In the genomic region with DNA sequence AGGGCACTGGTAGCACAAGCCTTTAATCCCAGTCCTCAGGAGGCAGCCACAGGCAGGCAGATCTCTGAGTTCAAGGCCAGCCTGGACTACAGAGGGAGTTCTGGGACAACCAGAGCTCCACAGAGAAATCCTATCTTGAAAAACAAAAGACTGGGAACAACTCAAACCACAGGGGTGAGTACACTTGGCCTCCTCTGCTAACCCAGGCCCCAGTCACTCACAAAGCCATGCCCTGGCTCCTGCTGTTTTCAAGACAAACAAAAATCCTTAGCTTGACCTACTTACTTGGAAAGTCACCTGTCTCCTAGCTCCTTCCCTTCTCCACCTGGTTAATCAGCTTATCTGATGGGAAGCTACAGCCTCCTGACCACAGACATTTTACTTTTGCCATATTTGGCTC, we compare ENCODE assay signal across 27 mouse cellular contexts. TPM values are rescaled to one million over a fixed set of nuclear protein-coding genes. Genes with fewer than 3 reads are reported as not detected.
DNase-seq lines count a peak whose midpoint lies in the region; ATAC-seq and TF ChIP-seq lines count a peak whose summit lies in the region.
"Had no signal": no experiment of that assay in that cellular context is flagged by ENCODE, and none has a peak within 500 bp of the region (broad histone marks: within the 10 kb centered on the region; RNA-seq: fewer than 3 reads in every experiment).

No protein-coding gene starts in this region.

- no peak overlapping the region for H3K4me2 ChIP-seq in liver, embryonic 11.5 days
- H3K4me2 ChIP-seq in liver, postnatal 0 days (ENCODE audit: low read depth, low read length) = no peak overlapping the region
- no peak overlapping the region for H3K4me2 ChIP-seq in kidney, embryonic 15.5 days
- H3K4me2 ChIP-seq: embryonic facial prominence, embryonic 13.5 days; forebrain, embryonic 12.5 days; forebrain, embryonic 15.5 days; heart, embryonic 13.5 days; hindbrain, embryonic 12.5 days; hindbrain, embryonic 15.5 days had no signal

- H3K9ac ChIP-seq in liver, embryonic 11.5 days (ENCODE audit: low read depth, low read length) = no peak overlapping the region
- no peak overlapping the region for H3K9ac ChIP-seq in liver, postnatal 0 days (replicated peaks)
- no peak overlapping the region for H3K9ac ChIP-seq in kidney, embryonic 15.5 days
- H3K9ac ChIP-seq: embryonic facial prominence, embryonic 13.5 days; forebrain, embryonic 12.5 days; forebrain, embryonic 15.5 days; heart, embryonic 13.5 days; hindbrain, embryonic 12.5 days; hindbrain, embryonic 15.5 days had no signal

- no peak for TF ChIP-seq CTCF in liver, postnatal 0 days (IDR thresholded peaks at IDR 0.05; ENCODE audit: low read depth)

- 0 out of 2 replicates have a peak overlapping the region, but pooled peaks have one; percentile 7 for H3K27ac ChIP-seq in liver, embryonic 11.5 days (ENCODE audit: low read depth, low read length)
- H3K27ac ChIP-seq in liver, postnatal 0 days (ENCODE audit: low read depth) = no peak overlapping the region
- peak overlapping the region; percentile 63 for H3K27ac ChIP-seq in brown adipose tissue, adult 24 weeks (replicated peaks; ENCODE audit: low read depth, low read length)
- no peak overlapping the region for H3K27ac ChIP-seq in kidney, embryonic 15.5 days
- H3K27ac ChIP-seq: embryonic facial prominence, embryonic 10.5 days; embryonic facial prominence, embryonic 13.5 days; forebrain, embryonic 12.5 days; forebrain, embryonic 15.5 days; heart, adult 2 months; heart, embryonic 10.5 days; heart, embryonic 13.5 days; hindbrain, embryonic 12.5 days; hindbrain, embryonic 15.5 days had no signal

- H3K36me3 ChIP-seq in liver, embryonic 11.5 days (ENCODE audit: control insufficient read depth, insufficient read depth, low read length) = peaks cover 21% of the 10 kb centered on the region
- peaks cover 42% of the 10 kb centered on the region for H3K36me3 ChIP-seq in liver, postnatal 0 days (replicated peaks; ENCODE audit: insufficient read depth, low read length)
- peaks cover 80% of the 10 kb centered on the region for H3K36me3 ChIP-seq in kidney, embryonic 15.5 days

- H3K9me3 ChIP-seq in liver, embryonic 11.5 days (ENCODE audit: control insufficient read depth, low read length) = no peaks in the 10 kb centered on the region
- no peaks in the 10 kb centered on the region for H3K9me3 ChIP-seq in liver, postnatal 0 days (ENCODE audit: low read length)
- no peaks in the 10 kb centered on the region for H3K9me3 ChIP-seq in kidney, embryonic 15.5 days (replicated peaks)
- H3K9me3 ChIP-seq: embryonic facial prominence, embryonic 10.5 days; embryonic facial prominence, embryonic 13.5 days; forebrain, embryonic 12.5 days; forebrain, embryonic 15.5 days; heart, embryonic 10.5 days; heart, embryonic 13.5 days; hindbrain, embryonic 12.5 days; hindbrain, embryonic 15.5 days had no signal

- no peaks in the 10 kb centered on the region for H3K27me3 ChIP-seq in liver, embryonic 11.5 days (replicated peaks; ENCODE audit: control insufficient read depth, insufficient read depth, low read length)
- no peaks in the 10 kb centered on the region for H3K27me3 ChIP-seq in liver, postnatal 0 days (ENCODE audit: insufficient read depth, low read length)
- no peaks in the 10 kb centered on the region for H3K27me3 ChIP-seq in kidney, embryonic 15.5 days
- H3K27me3 ChIP-seq: embryonic facial prominence, embryonic 13.5 days; forebrain, embryonic 12.5 days; forebrain, embryonic 15.5 days; heart, embryonic 13.5 days; hindbrain, embryonic 12.5 days; hindbrain, embryonic 15.5 days; Patski had no signal

- no peak for TF ChIP-seq EP300 in liver, postnatal 0 days (IDR thresholded peaks at IDR 0.05; ENCODE audit: low read depth)

- no peak overlapping the region for H3K4me3 ChIP-seq in liver, embryonic 11.5 days (ENCODE audit: low read depth, low read length)
- no peak overlapping the region for H3K4me3 ChIP-seq in liver, postnatal 0 days (ENCODE audit: low read depth, low read length)
- no peak overlapping the region for H3K4me3 ChIP-seq in brown adipose tissue, adult 24 weeks (ENCODE audit: insufficient read depth, low read depth, low read length)
- H3K4me3 ChIP-seq in kidney, embryonic 15.5 days (replicated peaks) = no peak overlapping the region
- H3K4me3 ChIP-seq: embryonic facial prominence, embryonic 10.5 days; embryonic facial prominence, embryonic 13.5 days; erythroblast, embryonic 14.5 days; forebrain, embryonic 12.5 days; forebrain, embryonic 15.5 days; heart, adult 2 months; heart, embryonic 10.5 days; heart, embryonic 13.5 days; hindbrain, embryonic 12.5 days; hindbrain, embryonic 15.5 days had no signal

- DNase-seq in liver, embryonic 11.5 days (ENCODE audit: low spot score) = no peak
- DNase-seq in liver, postnatal 0 days = no peak
- DNase-seq in R1 (ENCODE audit: low read depth, low spot score) = peak; percentile 94
- no peak for DNase-seq in adrenal gland, postnatal 10 days
- no peak for DNase-seq in gastrocnemius, postnatal 10 days
- DNase-seq: adrenal gland, postnatal 14 days; B cell, adult 2 months; cerebellum, adult 11-12 months; cerebellum, adult 8-10 months; cerebellum, postnatal 10 days; cerebellum, postnatal 36 days; embryo, embryonic 11 days; gastrocnemius, postnatal 36 days; heart, adult 2 months had no signal

- no peaks in the 10 kb centered on the region for H3K4me1 ChIP-seq in liver, embryonic 11.5 days (replicated peaks; ENCODE audit: control insufficient read depth, insufficient read depth, low read length)
- no peaks in the 10 kb centered on the region for H3K4me1 ChIP-seq in liver, postnatal 0 days (ENCODE audit: insufficient read depth)
- H3K4me1 ChIP-seq in brown adipose tissue, adult 24 weeks (ENCODE audit: control insufficient read depth, insufficient read depth, insufficient read length, low read length) = no peaks in the 10 kb centered on the region
- no peaks in the 10 kb centered on the region for H3K4me1 ChIP-seq in kidney, embryonic 15.5 days
- H3K4me1 ChIP-seq: embryonic facial prominence, embryonic 10.5 days; embryonic facial prominence, embryonic 13.5 days; forebrain, embryonic 12.5 days; forebrain, embryonic 15.5 days; heart, embryonic 10.5 days; heart, embryonic 13.5 days; hindbrain, embryonic 12.5 days; hindbrain, embryonic 15.5 days had no signal

- no peak for ATAC-seq in liver, embryonic 11.5 days (replicated peaks; ENCODE audit: low FRiP score)
- no peak for ATAC-seq in liver, postnatal 0 days
- no peak for ATAC-seq in kidney, embryonic 15.5 days (replicated peaks; ENCODE audit: low FRiP score)
- ATAC-seq: activated CD4-positive, CD25-positive, alpha-beta regulatory T cell, adult 4 months; forebrain, embryonic 15.5 days; Patski had no signal

RNA-seq across cellular contexts. Expression of a gene that starts 13.3 kb away (rescaled TPM):
- polyA plus RNA-seq in liver, embryonic 11.5 days (2014; fragmentation: Nextera tagmentation; extraction: Ambion mirVana) = 18.7 and 19.8 TPM in 2 replicates
- 10.3 and 11.0 TPM in 2 replicates for polyA plus RNA-seq in liver, postnatal 0 days (2015; fragmentation: Nextera tagmentation; extraction: Ambion mirVana)
- 10.8 and 15.6 TPM in 2 replicates for polyA plus RNA-seq in brown adipose tissue, adult 24 weeks (2012; ENCODE audit: insufficient read depth, insufficient read length, missing spikeins)
- 29.6 and 32.8 TPM in 2 replicates for polyA plus RNA-seq in kidney, embryonic 15.5 days (2015; fragmentation: Nextera tagmentation; extraction: Ambion mirVana)
- total RNA-seq in adrenal gland, postnatal 10 days (2021) = 10 to 100 TPM; 20.4 to 21.0 TPM
- total RNA-seq in gastrocnemius, postnatal 10 days (2021) = 1 to 10 TPM; 6.6 to 7.9 TPM

RNA-seq across cellular contexts. Expression of a gene that starts 18.0 kb away (rescaled TPM):
- 13.6 and 14.0 TPM in 2 replicates for polyA plus RNA-seq in liver, embryonic 11.5 days (2014; fragmentation: Nextera tagmentation; extraction: Ambion mirVana)
- 5.9 and 6.5 TPM in 2 replicates for polyA plus RNA-seq in liver, postnatal 0 days (2015; fragmentation: Nextera tagmentation; extraction: Ambion mirVana)
- 12.4 and 13.4 TPM in 2 replicates for polyA plus RNA-seq in brown adipose tissue, adult 24 weeks (2012; ENCODE audit: insufficient read depth, insufficient read length, missing spikeins)
- polyA plus RNA-seq in kidney, embryonic 15.5 days (2015; fragmentation: Nextera tagmentation; extraction: Ambion mirVana) = 26.7 and 27.4 TPM in 2 replicates
- total RNA-seq in adrenal gland, postnatal 10 days (2021) = 10 to 100 TPM; 16.1 to 18.7 TPM
- 10 to 100 TPM; 21.8 to 23.6 TPM for total RNA-seq in gastrocnemius, postnatal 10 days (2021)

RNA-seq across cellular contexts. Expression of a gene that starts 25.2 kb away (rescaled TPM):
- 132 and 145 TPM in 2 replicates for polyA plus RNA-seq in liver, embryonic 11.5 days (2014; fragmentation: Nextera tagmentation; extraction: Ambion mirVana)
- polyA plus RNA-seq in liver, postnatal 0 days (2015; fragmentation: Nextera tagmentation; extraction: Ambion mirVana) = 26.7 and 30.6 TPM in 2 replicates
- 63.9 and 139 TPM in 2 replicates for polyA plus RNA-seq in brown adipose tissue, adult 24 weeks (2012; ENCODE audit: insufficient read depth, insufficient read length, missing spikeins)
- polyA plus RNA-seq in kidney, embryonic 15.5 days (2015; fragmentation: Nextera tagmentation; extraction: Ambion mirVana) = 45.5 and 49.9 TPM in 2 replicates
- 100 to 1,000 TPM; 105 to 109 TPM for total RNA-seq in adrenal gland, postnatal 10 days (2021)
- total RNA-seq in gastrocnemius, postnatal 10 days (2021) = 10 to 100 TPM; 37.2 to 43.6 TPM

RNA-seq across cellular contexts. Expression of a gene that starts 39.1 kb away (rescaled TPM):
- 75.2 and 86.4 TPM in 2 replicates for polyA plus RNA-seq in liver, embryonic 11.5 days (2014; fragmentation: Nextera tagmentation; extraction: Ambion mirVana)
- polyA plus RNA-seq in liver, postnatal 0 days (2015; fragmentation: Nextera tagmentation; extraction: Ambion mirVana) = 30.0 and 30.6 TPM in 2 replicates
- 35.5 and 47.6 TPM in 2 replicates for polyA plus RNA-seq in brown adipose tissue, adult 24 weeks (2012; ENCODE audit: insufficient read depth, insufficient read length, missing spikeins)
- 90.0 and 96.2 TPM in 2 replicates for polyA plus RNA-seq in kidney, embryonic 15.5 days (2015; fragmentation: Nextera tagmentation; extraction: Ambion mirVana)
- 10 to 100 TPM; 71.7 to 90.6 TPM for total RNA-seq in adrenal gland, postnatal 10 days (2021)
- total RNA-seq in gastrocnemius, postnatal 10 days (2021) = 10 to 100 TPM; 38.8 to 44.3 TPM

Comparison
In these comparisons a context has a peak if more than half of its experiments do, and no peak if none do; other contexts are left out.
1. H3K27ac ChIP-seq: peak in liver, embryonic 11.5 days (single experiment) and brown adipose tissue, adult 24 weeks (single experiment); none in liver, postnatal 0 days (single experiment) and kidney, embryonic 15.5 days (single experiment).